Mouse (Mus musculus): ENCODE measurements around the gene Gadd45g. TPM values are rescaled to one million over a fixed set of nuclear protein-coding genes. Genes with fewer than 3 reads are reported as not detected.

The Gadd45g gene
- polyA plus RNA-seq, 1 experiment: 202 TPM

GRCm38 (mm10) chr13:51844118-51844517 lies 2.4 kb upstream of the Gadd45g start:
- no peak overlapping the region for H3K4me2 ChIP-seq (ENCODE audit: low read depth)
- no peak overlapping the region for H3ac ChIP-seq (ENCODE audit: control insufficient read depth, insufficient read length)
- H3K79me2 ChIP-seq (ENCODE audit: control insufficient read depth, insufficient read depth): peaks cover 20% of the 10 kb centered on the region
- H3K27me3 ChIP-seq (ENCODE audit: control insufficient read depth, insufficient read depth, insufficient read length): no peaks in the 10 kb centered on the region
- H3K4me3 ChIP-seq: no peak overlapping the region
- TF ChIP-seq E2F4 (IDR thresholded peaks at IDR 0.05; ENCODE audit: insufficient read depth) (no peak), REST (IDR thresholded peaks at IDR 0.05; ENCODE audit: insufficient read depth, insufficient read length) (no peak), TCF3 (IDR thresholded peaks at IDR 0.05; ENCODE audit: insufficient read length, low read depth) (no peak), MYOD1 (IDR thresholded peaks at IDR 0.05; ENCODE audit: control insufficient read depth in 1 of 3, insufficient read length in 2 of 3, low read depth in 2 of 3) (no peak), POLR2A (IDR thresholded peaks at IDR 0.05; ENCODE audit: insufficient read length, low read depth) (no peak), CEBPB (IDR thresholded peaks at IDR 0.05; ENCODE audit: insufficient read depth, poor library complexity, severe bottlenecking) (no peak), POLR2AphosphoS2 (IDR thresholded peaks at IDR 0.05; ENCODE audit: insufficient read length, low read depth) (no peak), MAX (IDR thresholded peaks at IDR 0.05; ENCODE audit: low read depth) (no peak), MYOG (IDR thresholded peaks at IDR 0.05; ENCODE audit: control insufficient read depth in 1 of 3, insufficient read depth in 1 of 3, insufficient read length in 2 of 3, low read depth in 2 of 3) (no peak), TCF12 (IDR thresholded peaks at IDR 0.05; ENCODE audit: insufficient read depth, poor library complexity, severe bottlenecking) (no peak), USF1 (IDR thresholded peaks at IDR 0.05; ENCODE audit: low read depth) (no peak), SRF (IDR thresholded peaks at IDR 0.05; ENCODE audit: control insufficient read depth, insufficient read length, low read depth) (no peak)
- H3K36me3 ChIP-seq (ENCODE audit: control insufficient read depth, insufficient read depth): no peaks in the 10 kb centered on the region

GRCm38 (mm10) chr13:51844661-51845060 lies 1.8 kb upstream of the Gadd45g start:
- Histone ChIP-seq H3ac (ENCODE audit: control insufficient read depth, insufficient read length) (no peak overlapping the region), H3K79me2 (ENCODE audit: control insufficient read depth, insufficient read depth) (peaks cover 20% of the 10 kb centered on the region), H3K27me3 (ENCODE audit: control insufficient read depth, insufficient read depth, insufficient read length) (no peaks in the 10 kb centered on the region), H3K36me3 (ENCODE audit: control insufficient read depth, insufficient read depth) (no peaks in the 10 kb centered on the region), H3K4me2 (ENCODE audit: low read depth) (peak overlapping the region; percentile 91), H3K4me3 (peak overlapping the region; percentile 100)
- TF ChIP-seq POLR2AphosphoS2 (IDR thresholded peaks at IDR 0.05; ENCODE audit: insufficient read length, low read depth) (no peak), USF1 (IDR thresholded peaks at IDR 0.05; ENCODE audit: low read depth) (no peak), MYOD1 (IDR thresholded peaks at IDR 0.05; ENCODE audit: control insufficient read depth in 1 of 3, insufficient read length in 2 of 3, low read depth in 2 of 3) (no peak), CEBPB (IDR thresholded peaks at IDR 0.05; ENCODE audit: insufficient read depth, poor library complexity, severe bottlenecking) (no peak), TCF12 (IDR thresholded peaks at IDR 0.05; ENCODE audit: insufficient read depth, poor library complexity, severe bottlenecking) (no peak), SRF (IDR thresholded peaks at IDR 0.05; ENCODE audit: control insufficient read depth, insufficient read length, low read depth) (no peak)

GRCm38 (mm10) chr13:51845072-51845471 lies 1.4 kb upstream of the Gadd45g start:
- Histone ChIP-seq H3K36me3 (ENCODE audit: control insufficient read depth, insufficient read depth) (no peaks in the 10 kb centered on the region), H3K4me3 (peak overlapping the region; percentile 100), H3K27me3 (ENCODE audit: control insufficient read depth, insufficient read depth, insufficient read length) (no peaks in the 10 kb centered on the region), H3K79me2 (ENCODE audit: control insufficient read depth, insufficient read depth) (peaks cover 20% of the 10 kb centered on the region), H3ac (ENCODE audit: control insufficient read depth, insufficient read length) (peak overlapping the region; percentile 81), H3K4me2 (ENCODE audit: low read depth) (peak overlapping the region; percentile 91)
- TF ChIP-seq MYOD1 (IDR thresholded peaks at IDR 0.05; ENCODE audit: control insufficient read depth in 1 of 3, insufficient read length in 2 of 3, low read depth in 2 of 3): no peak

GRCm38 (mm10) chr13:51845591-51846191 lies 787 bp upstream of the Gadd45g start:
- TF ChIP-seq E2F4 (IDR thresholded peaks at IDR 0.05; ENCODE audit: insufficient read depth) (no peak), SRF (IDR thresholded peaks at IDR 0.05; ENCODE audit: control insufficient read depth, insufficient read length, low read depth) (no peak), MAX (IDR thresholded peaks at IDR 0.05; ENCODE audit: low read depth) (no peak), TCF3 (IDR thresholded peaks at IDR 0.05; ENCODE audit: insufficient read length, low read depth) (no peak), USF1 (IDR thresholded peaks at IDR 0.05; ENCODE audit: low read depth) (no peak), CEBPB (IDR thresholded peaks at IDR 0.05; ENCODE audit: insufficient read depth, poor library complexity, severe bottlenecking) (no peak), POLR2AphosphoS2 (IDR thresholded peaks at IDR 0.05; ENCODE audit: insufficient read length, low read depth) (no peak), MYOG (IDR thresholded peaks at IDR 0.05; ENCODE audit: control insufficient read depth in 1 of 3, insufficient read depth in 1 of 3, insufficient read length in 2 of 3, low read depth in 2 of 3) (no peak), POLR2A (IDR thresholded peaks at IDR 0.05; ENCODE audit: insufficient read length, low read depth) (peak; percentile 34), REST (IDR thresholded peaks at IDR 0.05; ENCODE audit: insufficient read depth, insufficient read length) (no peak), TCF12 (IDR thresholded peaks at IDR 0.05; ENCODE audit: insufficient read depth, poor library complexity, severe bottlenecking) (no peak), MYOD1 (IDR thresholded peaks at IDR 0.05; ENCODE audit: control insufficient read depth in 1 of 3, insufficient read length in 2 of 3, low read depth in 2 of 3) (peak in 1 of 3 experiments; percentile 2)
- H3K79me2 ChIP-seq (ENCODE audit: control insufficient read depth, insufficient read depth): peaks cover 20% of the 10 kb centered on the region
- peak overlapping the region; percentile 81 for H3ac ChIP-seq (ENCODE audit: control insufficient read depth, insufficient read length)

More at GRCm38 (mm10) chr13:51845591-51846191, 787 bp upstream of the Gadd45g start:
- Histone ChIP-seq H3K4me2 (ENCODE audit: low read depth) (peak overlapping the region; percentile 91), H3K27me3 (ENCODE audit: control insufficient read depth, insufficient read depth, insufficient read length) (no peaks in the 10 kb centered on the region), H3K4me3 (peak overlapping the region; percentile 100), H3K36me3 (ENCODE audit: control insufficient read depth, insufficient read depth) (no peaks in the 10 kb centered on the region)

Data from myocyte (in vitro differentiated cells).